Mouse (Mus musculus): ENCODE data around the gene Ajap1.

- TF ChIP-seq CTCF (IDR thresholded peaks at IDR 0.05; ENCODE audit: low read depth) (no peak), EP300 (IDR thresholded peaks at IDR 0.05; ENCODE audit: low read depth) (no peak)
Measured at GRCm38 (mm10) chr4:153458821-153459220, 23.8 kb downstream of the Ajap1 start.
